Mouse (Mus musculus): ENCODE data around the gene Ddah2. TPM values are rescaled to one million over a fixed set of nuclear protein-coding genes. Genes with fewer than 3 reads are reported as not detected.

Ddah2 gene
- polyA plus RNA-seq, 1 experiment from 2014 or later, result 261 TPM

DNA sequence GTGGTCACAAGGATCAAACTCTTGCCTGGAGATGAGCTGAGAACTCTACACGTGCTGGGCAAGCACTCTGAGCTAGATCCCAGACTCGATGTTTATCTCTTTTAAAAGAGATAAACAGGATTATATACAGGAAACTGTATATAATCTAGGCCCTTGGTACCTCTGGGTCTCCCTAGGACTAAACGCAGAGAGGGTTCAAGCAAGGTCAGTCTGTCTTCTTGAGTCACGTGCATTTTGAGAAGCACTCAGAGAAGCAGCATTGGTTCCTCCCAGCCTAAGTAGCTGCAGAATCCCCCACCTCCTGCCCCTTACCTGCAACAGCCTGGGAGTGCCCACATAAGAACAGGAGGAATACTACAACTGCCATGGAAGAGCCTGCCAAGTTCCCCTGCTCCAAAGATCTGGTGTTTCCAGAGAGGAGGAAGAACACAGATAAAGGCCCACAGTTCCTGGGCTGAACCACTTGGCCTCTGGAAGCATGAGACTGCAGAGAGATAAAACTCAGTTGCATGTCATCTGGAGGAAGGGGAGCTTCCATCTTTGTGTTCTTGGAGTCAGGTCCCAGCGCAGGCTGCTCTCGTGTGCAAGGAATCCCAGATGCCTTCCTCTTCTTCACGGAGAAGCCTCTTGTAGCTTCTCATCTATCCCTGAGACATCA lies 26.5 kb downstream of the Ddah2 start, which contains the start of gene Ly6g6f:
Gene Ly6g6f, minus strand, starts transcription at position 403 of the 658 bp plus-strand sequence.
- Histone ChIP-seq H3K27ac (replicated peaks) (no peak within 1 kb of the TSS), H3K9ac (replicated peaks) (no peak within 1 kb of the TSS), H3K4me1 (peaks cover 8% of the 10 kb centered on the region), H3K9me3 (replicated peaks) (no peaks in the 10 kb centered on the region), H3K27me3 (replicated peaks) (no peaks in the 10 kb centered on the region), H3K36me3 (no peaks in the 10 kb centered on the region), H3K4me2 (no peak within 1 kb of the TSS), H3K4me3 (replicated peaks) (no peak within 1 kb of the TSS)
- WGBS, result 83% methylated on average over 7 of the region's 7 CpGs
- ATAC-seq (ENCODE audit: low FRiP score), result no peak

DNA sequence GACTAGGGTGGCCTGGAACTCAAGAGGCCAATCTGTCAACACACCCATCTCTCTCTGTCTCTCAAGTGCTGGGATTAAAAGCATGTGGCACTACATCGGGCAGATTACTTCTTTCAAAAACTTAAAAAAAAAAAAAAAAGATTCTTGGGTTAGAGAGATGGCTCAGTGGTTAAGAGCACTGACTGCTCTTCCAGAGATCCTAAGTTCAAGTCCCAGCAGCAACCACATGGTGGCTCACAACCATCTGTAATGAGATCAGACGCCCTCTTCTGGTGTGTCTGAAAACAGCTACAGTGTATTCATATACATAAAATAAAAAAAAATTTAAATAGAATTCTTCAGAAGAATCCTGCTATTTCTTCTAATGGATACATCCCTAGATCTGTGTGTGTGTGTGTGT lies 29.3 kb downstream of the Ddah2 start:
- no peak overlapping the region for H3K4me3 ChIP-seq (replicated peaks)
- H3K36me3 ChIP-seq, result peaks cover 22% of the 10 kb centered on the region
- no peak for ATAC-seq (ENCODE audit: low FRiP score)
- peaks cover 15% of the 10 kb centered on the region for H3K4me1 ChIP-seq
- 56% methylated on average over 2 of the region's 2 CpGs for WGBS
- no peak overlapping the region for H3K9ac ChIP-seq (replicated peaks)
- H3K4me2 ChIP-seq, result no peak overlapping the region
- no peaks in the 10 kb centered on the region for H3K27me3 ChIP-seq (replicated peaks)
- no peak overlapping the region for H3K27ac ChIP-seq (replicated peaks)
- no peaks in the 10 kb centered on the region for H3K9me3 ChIP-seq (replicated peaks)

DNA sequence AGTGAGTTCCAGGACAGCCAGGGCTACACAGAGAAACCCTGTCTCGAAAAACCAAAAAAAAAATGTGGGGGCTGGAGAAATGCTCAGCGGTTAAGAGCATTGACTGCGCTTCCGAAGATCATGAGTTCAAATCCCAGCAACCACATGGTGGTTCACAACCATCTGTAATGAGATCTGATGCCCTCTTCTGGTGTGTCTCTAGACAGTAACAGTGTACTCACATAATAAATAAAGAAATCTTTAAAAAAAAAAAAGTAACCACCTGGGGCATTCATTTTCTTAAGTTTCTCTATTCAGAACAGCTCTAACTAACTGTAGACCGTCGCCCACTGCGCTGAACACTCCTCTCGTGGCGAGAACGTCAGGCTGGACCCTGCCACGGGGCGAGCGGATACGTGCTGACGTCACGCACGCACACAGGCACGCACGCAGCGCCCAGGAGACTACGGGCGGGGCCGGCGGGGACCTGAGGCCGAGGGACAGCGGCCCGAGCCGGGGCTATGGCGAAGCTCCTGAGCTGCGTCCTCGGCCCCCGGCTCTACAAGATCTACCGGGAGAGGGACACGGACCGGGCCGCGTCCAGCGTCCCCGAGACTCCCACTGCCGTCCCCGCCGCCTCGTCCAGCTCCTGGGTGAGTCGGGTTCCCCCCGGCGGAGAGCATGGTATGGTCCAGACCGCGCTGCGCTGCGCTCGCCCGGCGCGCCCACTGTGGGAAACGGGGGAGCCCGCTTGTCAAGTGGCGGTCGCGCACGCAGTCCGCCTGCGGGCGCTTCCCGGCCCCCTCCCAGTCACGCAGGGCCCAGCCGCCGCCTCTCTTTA lies 30.2 kb downstream of the Ddah2 start, which contains the start of gene Abhd16a:
Gene Abhd16a, plus strand, starts transcription at position 439 of the 820 bp plus-strand sequence.
- Histone ChIP-seq H3K4me1 (peaks cover 15% of the 10 kb centered on the region), H3K36me3 (peaks cover 30% of the 10 kb centered on the region), H3K4me3 (replicated peaks) (peak within 1 kb of the TSS; percentile 69), H3K9me3 (replicated peaks) (no peaks in the 10 kb centered on the region), H3K9ac (replicated peaks) (peak within 1 kb of the TSS; percentile 95), H3K27ac (replicated peaks) (peak within 1 kb of the TSS; percentile 99), H3K4me2 (peak within 1 kb of the TSS; percentile 68), H3K27me3 (replicated peaks) (no peaks in the 10 kb centered on the region)
- peak; percentile 98 for ATAC-seq (ENCODE audit: low FRiP score)
- WGBS, result 3% methylated on average over 67 of the region's 67 CpGs

DNA sequence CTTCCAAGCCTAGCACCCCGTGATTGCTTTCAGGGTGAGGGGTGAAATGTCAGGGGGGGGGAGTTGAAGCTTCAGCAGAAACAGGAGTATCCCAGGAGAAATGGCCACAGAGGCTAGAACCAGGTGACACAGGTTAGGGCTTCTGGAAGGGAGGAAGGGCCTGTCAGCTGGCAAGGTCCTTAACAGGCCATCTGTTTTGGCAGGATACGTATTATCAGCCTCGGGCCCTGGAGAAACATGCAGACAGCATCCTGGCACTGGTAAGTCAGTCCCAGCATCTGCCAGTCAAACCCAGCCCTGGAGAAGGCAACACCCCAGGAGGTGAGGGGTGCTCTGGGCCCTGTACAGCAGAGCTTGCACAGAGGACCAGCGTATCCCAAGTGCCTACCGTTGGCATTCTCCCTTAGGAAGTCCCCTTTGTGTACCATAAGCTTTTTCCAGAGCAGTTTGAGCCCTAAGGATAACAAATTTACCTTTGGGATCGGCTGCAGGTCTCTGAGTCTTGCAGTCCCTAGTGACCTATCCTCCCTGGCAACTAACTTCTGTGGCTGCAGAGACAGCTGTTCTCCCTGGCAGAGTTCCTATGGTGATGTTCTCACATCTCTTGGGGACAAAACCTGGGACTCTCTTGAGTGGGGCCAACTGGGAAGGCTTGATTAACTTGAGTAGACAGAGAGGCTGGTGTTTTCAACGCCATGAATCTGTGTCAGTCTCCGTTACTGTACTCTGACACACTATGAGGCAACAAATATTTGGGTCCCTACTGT lies 31.5 kb downstream of the Ddah2 start:
- peaks cover 15% of the 10 kb centered on the region for H3K4me1 ChIP-seq
- WGBS, result 46% methylated on average over 8 of the region's 8 CpGs
- ATAC-seq (ENCODE audit: low FRiP score), result no peak
- peak overlapping the region; percentile 99 for H3K27ac ChIP-seq (replicated peaks)
- H3K36me3 ChIP-seq, result peaks cover 43% of the 10 kb centered on the region
- peak overlapping the region; percentile 95 for H3K9ac ChIP-seq (replicated peaks)
- peak overlapping the region; percentile 68 for H3K4me2 ChIP-seq
- H3K27me3 ChIP-seq (replicated peaks), result no peaks in the 10 kb centered on the region
- peak overlapping the region; percentile 69 for H3K4me3 ChIP-seq (replicated peaks)
- no peaks in the 10 kb centered on the region for H3K9me3 ChIP-seq (replicated peaks)

- Histone ChIP-seq H3K9ac (replicated peaks) (no peak overlapping the region), H3K36me3 (peaks cover 62% of the 10 kb centered on the region), H3K27ac (replicated peaks) (no peak overlapping the region), H3K9me3 (replicated peaks) (no peaks in the 10 kb centered on the region), H3K4me2 (no peak overlapping the region), H3K4me1 (peaks cover 15% of the 10 kb centered on the region), H3K4me3 (replicated peaks) (no peak overlapping the region), H3K27me3 (replicated peaks) (no peaks in the 10 kb centered on the region)
- ATAC-seq (ENCODE audit: low FRiP score), result no peak
- 93% methylated on average over 14 of the region's 14 CpGs for WGBS
Observed at GRCm38 (mm10) chr17:35092403-35093198, 33.8 kb downstream of the Ddah2 start.

GRCm38 (mm10) chr17:35094475-35095365 lies 35.9 kb downstream of the Ddah2 start:
- 94% methylated on average over 15 of the region's 15 CpGs for WGBS
- Histone ChIP-seq H3K4me1 (peaks cover 14% of the 10 kb centered on the region), H3K9me3 (replicated peaks) (no peaks in the 10 kb centered on the region), H3K27me3 (replicated peaks) (no peaks in the 10 kb centered on the region), H3K4me3 (replicated peaks) (no peak overlapping the region), H3K4me2 (no peak overlapping the region), H3K9ac (replicated peaks) (no peak overlapping the region), H3K36me3 (peaks cover 80% of the 10 kb centered on the region), H3K27ac (replicated peaks) (no peak overlapping the region)
- no peak for ATAC-seq (ENCODE audit: low FRiP score)

GRCm38 (mm10) chr17:35096597-35096996 lies 37.8 kb downstream of the Ddah2 start:
- peaks cover 90% of the 10 kb centered on the region for H3K36me3 ChIP-seq

GRCm38 (mm10) chr17:35097164-35097655 lies 38.4 kb downstream of the Ddah2 start:
- no peaks in the 10 kb centered on the region for H3K9me3 ChIP-seq (replicated peaks)
- ATAC-seq (ENCODE audit: low FRiP score), result no peak
- no peak overlapping the region for H3K9ac ChIP-seq (replicated peaks)
- H3K27me3 ChIP-seq (replicated peaks), result no peaks in the 10 kb centered on the region
- H3K4me1 ChIP-seq, result no peaks in the 10 kb centered on the region
- 82% methylated on average over 12 of the region's 12 CpGs for WGBS
- H3K4me3 ChIP-seq (replicated peaks), result no peak overlapping the region
- H3K4me2 ChIP-seq, result no peak overlapping the region
- H3K27ac ChIP-seq (replicated peaks), result no peak overlapping the region
- H3K36me3 ChIP-seq, result peaks cover 92% of the 10 kb centered on the region

More at GRCm38 (mm10) chr17:35096597-35096996, 37.8 kb downstream of the Ddah2 start:
- no peaks in the 10 kb centered on the region for H3K4me1 ChIP-seq
- H3K9ac ChIP-seq (replicated peaks), result no peak overlapping the region
- no peak overlapping the region for H3K4me3 ChIP-seq (replicated peaks)
- no peaks in the 10 kb centered on the region for H3K9me3 ChIP-seq (replicated peaks)
- no peaks in the 10 kb centered on the region for H3K27me3 ChIP-seq (replicated peaks)
- WGBS, result 87% methylated on average over 12 of the region's 12 CpGs
- H3K27ac ChIP-seq (replicated peaks), result no peak overlapping the region
- no peak for ATAC-seq (ENCODE audit: low FRiP score)
- no peak overlapping the region for H3K4me2 ChIP-seq

DNA sequence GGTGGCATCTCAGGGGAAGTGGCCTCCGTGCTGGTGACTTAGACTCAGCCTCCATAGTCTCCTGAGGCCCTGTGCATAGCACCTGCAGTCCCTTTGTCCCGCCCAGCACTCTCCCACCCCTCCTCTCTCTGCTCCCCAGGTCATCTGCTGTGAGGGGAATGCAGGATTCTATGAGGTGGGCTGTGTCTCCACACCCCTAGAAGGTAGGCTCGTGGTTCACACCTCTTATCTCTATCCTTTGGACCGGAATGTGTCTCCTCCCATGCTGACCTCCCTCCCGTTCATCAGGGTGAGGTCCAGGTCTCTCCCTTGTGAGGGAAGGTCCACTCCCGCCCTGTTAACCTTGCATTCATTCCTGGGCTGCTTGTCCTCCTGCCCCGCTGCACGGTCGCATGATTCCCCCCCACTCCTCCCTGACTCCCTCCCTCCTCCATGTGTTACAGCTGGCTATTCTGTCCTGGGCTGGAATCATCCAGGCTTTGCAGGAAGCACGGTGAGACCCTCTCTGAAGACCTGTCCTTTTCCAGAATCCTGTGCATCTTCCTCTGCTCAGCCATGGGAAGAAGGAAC lies 41.4 kb downstream of the Ddah2 start:
- 74% methylated on average over 10 of the region's 10 CpGs for WGBS
- Histone ChIP-seq H3K4me3 (replicated peaks) (no peak overlapping the region), H3K36me3 (peaks cover 82% of the 10 kb centered on the region), H3K4me1 (no peaks in the 10 kb centered on the region), H3K27me3 (replicated peaks) (no peaks in the 10 kb centered on the region), H3K9me3 (replicated peaks) (no peaks in the 10 kb centered on the region), H3K9ac (replicated peaks) (no peak overlapping the region), H3K4me2 (no peak overlapping the region), H3K27ac (replicated peaks) (no peak overlapping the region)
- ATAC-seq (ENCODE audit: low FRiP score), result no peak

- Histone ChIP-seq H3K4me2 (no peak overlapping the region), H3K27me3 (replicated peaks) (no peaks in the 10 kb centered on the region), H3K27ac (replicated peaks) (no peak overlapping the region), H3K9ac (replicated peaks) (no peak overlapping the region), H3K36me3 (peaks cover 77% of the 10 kb centered on the region), H3K4me3 (replicated peaks) (no peak overlapping the region), H3K9me3 (replicated peaks) (no peaks in the 10 kb centered on the region), H3K4me1 (peaks cover 4% of the 10 kb centered on the region; the same call in 1 of the 2 replicates)
- no peak for ATAC-seq (ENCODE audit: low FRiP score)
- WGBS, result 94% methylated on average over 11 of the region's 11 CpGs
Observed at GRCm38 (mm10) chr17:35101161-35101560, 42.3 kb downstream of the Ddah2 start.

All from neural tube, embryonic 15.5 days (tissue).